Mouse (Mus musculus): ENCODE measurements around the gene Trim24.

DNA sequence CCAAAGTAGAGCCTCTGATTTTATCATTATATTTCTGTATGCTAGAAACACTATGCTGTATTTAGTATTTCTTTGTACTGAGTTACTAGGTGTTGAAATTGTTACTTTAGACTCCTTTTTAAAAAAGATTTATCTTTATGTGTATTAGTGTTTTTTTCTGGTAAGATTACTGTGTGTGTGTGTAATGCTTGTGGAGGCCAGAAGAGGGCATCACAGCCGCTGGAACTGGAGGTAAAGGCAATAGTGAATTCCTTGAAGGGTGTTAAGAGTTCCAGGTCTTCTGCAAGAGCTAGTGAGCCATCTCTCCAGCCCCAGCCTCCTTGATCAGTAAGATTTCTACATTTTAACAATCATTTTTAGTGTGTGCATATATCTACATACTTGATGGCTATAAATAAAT lies 33.2 kb downstream of the Trim24 start:
- TF ChIP-seq CTCF (IDR thresholded peaks at IDR 0.05; ENCODE audit: borderline replicate concordance, extremely low read depth, insufficient read depth, insufficient read length), result 0 out of 2 replicates have a peak, but pooled peaks have one; percentile 9
- TF ChIP-seq POLR2A (IDR thresholded peaks at IDR 0.05; ENCODE audit: borderline replicate concordance, extremely low read depth, insufficient read depth, insufficient read length, poor library complexity, severe bottlenecking), result no peak

Data from brain, embryonic 14.5 days (tissue).